Mouse (Mus musculus) midbrain, embryonic 16.5 days (tissue): Measurements from ENCODE around the gene Rbm8a. TPM values are rescaled to one million over a fixed set of nuclear protein-coding genes. Genes with fewer than 3 reads are reported as not detected.
A peak's percentile ranks its signal among the peaks of the same experiment; 100 is the strongest.
"Not testable (repeated sequence)": the region's sequence is repeated elsewhere in the genome, so short reads cannot be mapped to it uniquely, and the experiment has no call there.

ENCODE experiments used
- ATAC-seq: fragments of 200-750 bp; cut with Nextera tagmentation; 2 replicates; pipeline ENCODE4 v1.8.0; 2017; ENCODE audit warnings: moderate TSS enrichment
- H3K27ac ChIP-seq: fragments of 300-500 bp; sonication (generic); 2 replicates; pipeline ENCODE4 v1.5.1; 2014; ENCODE audit warnings: mild to moderate bottlenecking, low read length, mixed read lengths
- H3K27me3 ChIP-seq: fragments of 300-500 bp; sonication (generic); 2 replicates; pipeline ENCODE4 v1.6.1; 2014; ENCODE audit warnings: low read depth, low read length, mixed read lengths; ENCODE audit not compliant: control insufficient read depth, insufficient read depth
- H3K36me3 ChIP-seq: fragments of 300-500 bp; sonication (generic); 2 replicates; pipeline ENCODE4 v1.6.1; 2014; ENCODE audit warnings: mild to moderate bottlenecking, low read length, moderate library complexity, mixed read lengths; ENCODE audit not compliant: control insufficient read depth, insufficient read depth
- H3K4me1 ChIP-seq: fragments of 300-500 bp; sonication (generic); 2 replicates; pipeline ENCODE4 v1.6.1; 2014; ENCODE audit warnings: mild to moderate bottlenecking, low read length, mixed read lengths; ENCODE audit not compliant: control insufficient read depth, insufficient read depth
- H3K4me2 ChIP-seq: fragments of 300-500 bp; sonication (generic); 2 replicates; pipeline ENCODE4 v1.6.1; 2014; ENCODE audit warnings: mild to moderate bottlenecking, low read length, mixed read lengths
- H3K4me3 ChIP-seq: fragments of 300-500 bp; sonication (generic); 2 replicates; pipeline ENCODE4 v1.5.1; 2014; ENCODE audit warnings: low read depth, mild to moderate bottlenecking, low read length, moderate library complexity, mixed read lengths
- H3K9ac ChIP-seq: fragments of 300-500 bp; sonication (generic); 2 replicates; pipeline ENCODE4 v1.6.1; 2014; ENCODE audit warnings: low read depth, low read length, mixed read lengths
- H3K9me3 ChIP-seq: fragments of 300-500 bp; sonication (generic); replicated peaks from 2 replicates; pipeline ENCODE4 v1.6.1; 2014; ENCODE audit warnings: mild to moderate bottlenecking, low read length, mixed read lengths; ENCODE audit not compliant: control insufficient read depth, poor library complexity, severe bottlenecking
- WGBS: fragments of 180-500 bp; shearing (Covaris S2); extraction: QIAGEN DNeasy Blood & Tissue Kit; methylation state at CpG from one replicate; pipeline ENCODE4 v1.1.7; 2014; 5-methylcytosine and 5-hydroxymethylcytosine counted together
- polyA plus RNA-seq: library from polyadenylated mRNA; unstranded; fragments of >200 nt; fragmentation: Nextera tagmentation; extraction: Ambion mirVana; gene quantifications from 2 replicates; pipeline ENCODE4 v1.2.1, GENCODE M21; 2015

The Rbm8a gene
- polyA plus RNA-seq, 1 experiment from 2014 or later, result 123 TPM

DNA sequence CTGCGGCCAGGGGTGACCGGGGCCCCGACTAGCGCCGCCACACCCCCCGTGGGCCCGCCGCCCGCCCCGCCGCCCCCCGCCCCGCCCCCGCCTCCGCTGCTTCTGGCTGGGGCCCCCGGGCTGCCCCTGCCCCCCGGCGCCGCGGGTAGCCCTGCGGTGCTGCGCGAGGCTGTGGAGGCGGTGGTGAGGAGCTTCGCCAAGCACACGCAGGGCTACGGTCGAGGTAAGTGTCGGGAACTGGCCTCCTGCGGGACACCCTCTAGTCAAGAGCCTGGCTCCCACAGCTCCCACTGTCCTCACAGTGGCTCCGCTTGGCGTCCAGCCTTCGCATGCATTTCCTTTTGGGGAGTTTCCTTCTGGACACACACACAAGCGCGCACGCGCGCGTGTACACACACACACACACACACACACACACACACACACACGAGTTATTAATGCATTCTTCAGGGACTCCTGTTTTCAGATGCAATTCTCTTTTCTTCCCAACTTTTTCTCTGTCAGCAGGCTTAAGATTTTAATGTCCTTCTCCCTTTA is 28.4 kb upstream of the Rbm8a start:
- WGBS, result under 1% methylated on average over 18 of the region's 40 CpGs
- peak; percentile 58 for ATAC-seq
- Histone ChIP-seq H3K9me3 (no peaks in the 10 kb centered on the region), H3K27ac (peak overlapping the region; percentile 94), H3K4me1 (peaks cover 62% of the 10 kb centered on the region), H3K9ac (peak overlapping the region; percentile 95), H3K27me3 (no peaks in the 10 kb centered on the region), H3K4me3 (peak overlapping the region; percentile 89), H3K4me2 (peak overlapping the region; percentile 88), H3K36me3 (no peaks in the 10 kb centered on the region)

DNA sequence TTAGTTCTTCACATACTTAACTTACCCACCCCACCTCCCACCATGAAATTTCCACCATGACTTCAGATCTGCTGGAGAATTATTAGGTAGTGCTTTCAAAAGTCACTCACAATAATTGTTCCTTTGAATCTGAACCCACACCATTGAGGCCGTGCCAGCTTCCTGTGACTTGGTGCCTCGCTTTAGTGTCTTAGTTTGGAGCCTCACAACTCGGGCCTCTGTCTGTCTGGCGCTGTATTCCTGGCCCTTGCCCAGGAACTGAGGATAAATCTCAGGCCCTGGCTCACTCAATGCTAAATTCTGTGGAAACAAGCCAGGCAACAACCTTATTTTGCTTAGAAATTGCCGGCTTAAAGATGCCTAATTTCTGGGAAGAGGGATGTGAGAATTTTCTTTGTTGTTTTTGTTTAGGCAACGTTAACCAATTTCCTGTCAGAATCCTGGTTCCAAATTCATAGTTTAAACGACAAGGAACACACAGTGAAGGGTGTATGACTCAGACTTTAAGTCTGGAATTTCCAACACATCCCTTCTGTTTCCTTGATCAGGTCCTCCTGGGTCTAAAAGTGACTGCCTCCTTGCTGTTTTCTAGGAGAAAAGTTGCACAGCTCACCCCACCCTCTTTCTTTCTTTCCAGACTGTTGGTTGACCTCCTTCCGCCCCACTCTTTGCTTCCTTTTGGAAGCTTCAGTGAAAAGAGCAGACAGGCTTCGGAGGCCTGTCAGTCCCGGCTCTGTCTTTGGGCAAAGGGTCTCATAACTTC is 27.6 kb upstream of the Rbm8a start:
- Histone ChIP-seq H3K4me3 (peak overlapping the region; percentile 89), H3K9ac (peak overlapping the region; percentile 95), H3K36me3 (no peaks in the 10 kb centered on the region), H3K27ac (peak overlapping the region; percentile 94), H3K4me1 (peaks cover 57% of the 10 kb centered on the region), H3K27me3 (no peaks in the 10 kb centered on the region), H3K9me3 (no peaks in the 10 kb centered on the region), H3K4me2 (peak overlapping the region; percentile 88)
- ATAC-seq, result no peak
- 13% methylated on average over 10 of the region's 10 CpGs for WGBS

DNA sequence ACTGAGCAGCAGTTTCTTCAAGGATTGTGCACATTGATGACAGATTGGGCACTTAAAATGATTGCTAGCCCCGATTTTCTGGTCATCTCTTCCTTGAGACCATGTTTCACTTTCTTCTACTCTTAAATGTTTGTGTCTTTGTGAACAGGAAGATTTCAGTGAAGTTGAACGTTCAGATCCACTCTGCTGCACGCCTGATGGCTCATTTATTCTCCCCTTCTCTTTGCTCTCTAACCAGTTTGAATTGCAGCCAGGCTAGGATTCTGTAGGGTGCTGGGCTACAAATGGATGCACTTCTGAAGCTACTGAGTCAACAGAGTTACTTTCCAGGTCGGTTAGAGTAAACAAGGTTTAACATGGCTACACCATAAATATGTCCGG is 27.0 kb upstream of the Rbm8a start:
- H3K27ac ChIP-seq, result peak overlapping the region; percentile 72
- peak overlapping the region; percentile 95 for H3K9ac ChIP-seq
- H3K9me3 ChIP-seq, result no peaks in the 10 kb centered on the region
- H3K4me3 ChIP-seq, result peak overlapping the region; percentile 89
- H3K36me3 ChIP-seq, result no peaks in the 10 kb centered on the region
- no peak for ATAC-seq
- peaks cover 57% of the 10 kb centered on the region for H3K4me1 ChIP-seq
- H3K4me2 ChIP-seq, result peak overlapping the region; percentile 88
- 29% methylated on average over 5 of the region's 5 CpGs for WGBS
- H3K27me3 ChIP-seq, result no peaks in the 10 kb centered on the region

DNA sequence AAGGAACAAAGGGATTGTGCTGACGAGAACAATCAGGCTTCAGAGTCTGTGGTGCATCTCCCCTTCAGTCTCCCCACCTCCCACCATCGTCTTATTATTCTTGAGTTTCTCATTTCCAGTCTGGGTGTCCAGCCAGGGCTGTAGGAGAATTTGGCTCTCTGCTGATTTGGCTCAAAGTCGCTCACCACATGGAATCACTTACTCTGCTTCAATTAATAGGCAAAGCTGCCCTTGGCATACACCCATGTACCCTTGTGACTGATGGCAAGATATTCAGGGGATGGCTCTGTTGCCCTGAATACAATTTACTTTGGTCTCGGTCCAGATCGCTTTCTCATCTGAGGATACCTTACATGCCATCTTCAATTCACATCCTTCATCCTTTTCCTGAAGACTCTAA is 26.4 kb upstream of the Rbm8a start:
- Histone ChIP-seq H3K36me3 (no peaks in the 10 kb centered on the region), H3K4me2 (peak overlapping the region; percentile 88), H3K27ac (peak overlapping the region; percentile 72; the same call in 1 of the 2 replicates), H3K4me3 (peak overlapping the region; percentile 89), H3K9ac (peak overlapping the region; percentile 95), H3K9me3 (no peaks in the 10 kb centered on the region), H3K4me1 (peaks cover 57% of the 10 kb centered on the region), H3K27me3 (no peaks in the 10 kb centered on the region)
- no peak for ATAC-seq
- 21% methylated on average over 5 of the region's 5 CpGs for WGBS

DNA sequence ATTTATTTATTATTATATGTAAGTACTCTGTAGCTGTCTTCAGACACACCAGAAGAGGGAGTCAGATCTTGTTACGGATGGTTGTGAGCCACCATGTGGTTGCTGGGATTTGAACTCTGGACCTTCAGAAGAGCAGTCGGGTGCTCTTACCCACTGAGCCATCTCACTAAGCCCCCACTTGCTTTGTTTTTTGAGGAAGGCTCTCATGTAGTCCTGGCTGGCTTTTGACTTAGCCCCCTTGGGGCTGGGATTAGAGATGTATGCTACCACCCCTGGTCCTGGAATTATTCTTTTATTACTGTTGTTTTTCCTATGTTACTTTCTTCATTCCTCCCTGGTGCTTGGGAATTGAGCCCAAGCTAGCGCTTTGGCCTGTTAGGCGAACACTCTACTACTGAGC is 23.7 kb upstream of the Rbm8a start:
- 91% methylated on average over 3 of the region's 4 CpGs for WGBS
- H3K4me2 ChIP-seq, ATAC-seq, H3K9me3 ChIP-seq, H3K36me3 ChIP-seq, H3K27ac ChIP-seq, H3K4me3 ChIP-seq, H3K27me3 ChIP-seq, H3K9ac ChIP-seq: not testable (repeated sequence)
- H3K4me1 ChIP-seq, result peaks cover 41% of the 10 kb centered on the region

DNA sequence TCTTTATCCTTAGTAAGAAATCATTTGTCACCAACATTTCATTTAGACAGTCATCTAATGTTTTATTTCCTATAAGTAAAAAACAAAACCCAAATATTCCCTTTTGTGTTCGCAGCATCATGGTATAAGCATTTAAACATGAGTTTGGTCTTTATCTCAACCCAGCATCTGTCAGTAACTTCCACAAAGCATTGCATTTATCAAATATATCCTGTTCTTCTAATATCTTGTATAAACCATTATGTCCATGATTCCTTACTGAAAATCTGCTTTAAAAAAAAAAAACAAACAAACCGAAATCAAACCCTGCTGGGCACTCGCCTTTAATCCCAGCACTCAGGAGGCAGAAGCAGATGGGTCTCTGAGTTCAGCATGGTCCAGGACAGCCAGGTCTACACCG is 23.1 kb upstream of the Rbm8a start:
- Histone ChIP-seq H3K27ac (no peak overlapping the region), H3K27me3 (no peaks in the 10 kb centered on the region), H3K4me2 (no peak overlapping the region), H3K4me3 (no peak overlapping the region), H3K4me1 (peaks cover 41% of the 10 kb centered on the region), H3K9ac (no peak overlapping the region), H3K9me3 (no peaks in the 10 kb centered on the region), H3K36me3 (no peaks in the 10 kb centered on the region)
- ATAC-seq, result no peak
- 90% methylated on average over 4 of the region's 4 CpGs for WGBS

DNA sequence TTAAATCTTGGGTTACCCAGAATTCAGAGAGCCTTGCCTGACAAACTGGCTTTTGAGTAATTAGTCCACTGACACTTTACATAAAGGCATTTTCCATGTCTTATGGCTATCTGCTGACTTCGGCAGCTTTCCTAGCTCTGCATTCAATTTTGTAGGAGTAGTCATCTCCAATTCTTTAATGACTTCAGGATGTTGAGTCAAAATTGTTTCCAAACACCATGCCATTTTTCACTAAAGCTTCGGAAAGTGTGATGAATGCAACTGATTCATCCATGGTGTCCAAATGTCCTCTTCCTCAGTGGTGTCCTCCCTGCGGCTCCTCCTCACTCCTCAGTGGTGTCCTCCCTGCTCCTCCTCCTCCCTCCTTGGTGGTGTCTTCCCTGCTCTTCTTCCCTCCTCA is 11.8 kb upstream of the Rbm8a start:
- Histone ChIP-seq H3K4me3 (no peak overlapping the region), H3K9ac (no peak overlapping the region), H3K36me3 (peaks cover 41% of the 10 kb centered on the region), H3K4me2 (no peak overlapping the region), H3K4me1 (no peaks in the 10 kb centered on the region), H3K27me3 (no peaks in the 10 kb centered on the region), H3K9me3 (no peaks in the 10 kb centered on the region), H3K27ac (no peak overlapping the region)
- 99% methylated on average over 3 of the region's 3 CpGs for WGBS
- no peak for ATAC-seq

DNA sequence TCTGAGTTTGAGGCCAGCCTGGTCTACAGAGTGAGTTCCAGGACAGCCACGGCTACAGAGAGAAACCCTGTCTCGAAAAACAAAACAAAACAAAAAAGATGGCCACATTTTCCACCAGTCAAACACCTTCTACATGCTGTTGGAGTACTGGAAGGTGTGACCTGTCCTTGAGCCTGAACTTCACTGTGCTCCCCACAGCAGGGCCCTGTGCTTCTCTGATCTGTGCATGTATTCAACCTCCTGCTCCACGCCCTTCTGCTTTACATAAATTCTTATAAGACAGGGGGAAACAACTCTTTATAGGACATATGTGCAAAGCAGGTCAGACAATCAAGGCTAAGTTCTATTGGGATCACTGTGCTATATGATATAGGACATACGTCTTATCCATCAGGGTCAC is 6.5 kb upstream of the Rbm8a start:
- no peaks in the 10 kb centered on the region for H3K4me1 ChIP-seq
- H3K4me2 ChIP-seq, result no peak overlapping the region
- 95% methylated on average over 4 of the region's 4 CpGs for WGBS
- H3K27ac ChIP-seq, result no peak overlapping the region
- H3K4me3 ChIP-seq, result no peak overlapping the region
- no peaks in the 10 kb centered on the region for H3K9me3 ChIP-seq
- no peak for ATAC-seq
- H3K36me3 ChIP-seq, result peaks cover 32% of the 10 kb centered on the region
- H3K27me3 ChIP-seq, result no peaks in the 10 kb centered on the region
- no peak overlapping the region for H3K9ac ChIP-seq

DNA sequence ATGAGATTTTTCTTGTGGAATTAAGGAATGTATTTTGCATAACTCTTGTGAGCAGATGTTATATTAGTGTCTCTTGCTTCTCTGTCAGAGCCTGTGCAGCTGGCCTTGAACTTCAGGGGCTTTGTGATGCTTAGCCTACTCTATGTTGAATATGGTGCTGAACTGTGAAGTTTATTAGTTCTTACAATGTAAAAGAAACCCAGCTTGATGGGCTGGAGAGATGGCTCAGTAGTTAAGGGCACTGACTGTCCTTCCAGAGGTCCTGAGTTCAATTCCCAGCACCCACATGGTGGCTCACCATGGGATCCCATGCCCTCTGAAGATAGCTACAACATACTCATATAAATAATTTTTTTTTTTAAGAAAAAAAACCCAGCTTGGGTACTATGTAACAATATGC is 2.3 kb downstream of the Rbm8a start:
- no peak for ATAC-seq

More for the DNA sequence above, 2.3 kb downstream of the Rbm8a start:
- no peaks in the 10 kb centered on the region for H3K27me3 ChIP-seq
- H3K4me2 ChIP-seq, result no peak overlapping the region
- H3K4me1 ChIP-seq, result peaks cover 29% of the 10 kb centered on the region
- peaks cover 4% of the 10 kb centered on the region; the same call in 1 of the 2 replicates for H3K36me3 ChIP-seq
- H3K9ac ChIP-seq, result no peak overlapping the region
- no peak overlapping the region for H3K27ac ChIP-seq
- no peaks in the 10 kb centered on the region for H3K9me3 ChIP-seq
- no peak overlapping the region for H3K4me3 ChIP-seq
